Mouse (Mus musculus): ENCODE measurements around the gene Ehd2. TPM values are rescaled to one million over a fixed set of nuclear protein-coding genes. Genes with fewer than 3 reads are reported as not detected.

Ehd2 gene
- polyA plus RNA-seq, 1 experiment, result 232 TPM

DNA sequence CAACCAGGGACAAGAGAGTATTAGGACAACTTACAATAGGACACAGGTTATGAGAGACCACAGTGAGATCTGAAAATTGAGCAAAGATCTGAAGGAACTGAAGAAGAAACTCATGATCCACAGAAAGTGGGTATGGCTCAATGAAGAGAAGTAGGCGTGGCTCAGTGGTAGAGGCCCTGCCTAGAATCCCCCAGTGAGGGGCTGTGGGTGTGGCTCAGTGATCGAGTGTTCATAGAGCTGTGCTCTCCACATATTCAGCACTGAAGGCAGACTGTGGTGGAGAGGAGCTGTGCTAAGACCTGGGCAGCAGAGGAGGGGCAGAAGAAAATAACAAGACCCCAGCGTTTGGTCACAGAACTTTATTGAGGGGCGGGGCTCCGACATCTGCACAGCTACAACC is 29.9 kb downstream of the Ehd2 start:
- 73% methylated on average over 5 of the region's 5 CpGs for WGBS
- H3K4me1 ChIP-seq (ENCODE audit: control insufficient read depth, insufficient read depth, low read length), result 0 out of 2 replicates have a peak, but pooled peaks cover 3% of the 10 kb centered on the region

DNA sequence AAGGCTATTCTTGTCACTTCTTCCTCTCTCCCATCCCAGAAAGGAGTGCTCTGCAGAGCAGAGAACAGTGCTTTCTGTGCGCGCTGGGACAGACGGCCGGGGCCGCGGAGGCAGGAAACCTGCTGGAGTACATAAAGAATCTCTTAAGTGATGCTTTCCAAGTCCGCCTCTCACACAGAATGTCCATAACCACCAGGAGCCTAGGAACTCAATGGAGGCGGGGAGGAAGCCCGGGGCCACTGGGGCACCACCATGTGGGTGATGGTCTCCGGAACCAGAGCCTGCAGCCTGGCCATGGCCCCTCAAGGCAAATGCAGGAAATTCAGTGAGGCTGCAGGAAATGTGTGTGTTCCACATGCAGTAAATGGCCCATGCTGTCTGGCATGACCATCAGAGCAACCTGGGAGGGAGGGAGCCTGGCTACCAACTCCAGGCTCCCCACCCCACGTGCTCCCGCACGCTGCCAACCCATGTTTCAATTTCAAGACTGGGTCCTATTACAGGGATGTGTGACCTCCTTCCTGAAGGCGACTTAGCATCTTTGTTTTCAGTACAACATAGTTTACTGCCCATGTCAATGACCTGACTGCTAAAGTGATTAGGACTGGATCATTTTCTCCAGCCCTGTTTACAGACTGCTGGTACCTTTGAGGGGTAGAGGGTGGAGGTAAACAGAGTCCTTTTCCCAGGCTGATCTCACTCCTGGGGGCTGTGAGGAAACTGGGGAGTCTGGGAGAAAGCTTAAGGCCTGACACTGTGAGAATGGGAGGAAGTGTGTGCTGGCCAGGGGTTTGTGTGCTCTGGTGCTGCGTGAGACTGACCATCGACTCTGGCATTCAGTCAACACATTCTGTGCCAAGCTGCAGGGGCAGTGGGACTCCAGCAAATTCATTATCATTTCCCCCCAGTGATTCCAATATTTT is 33.7 kb downstream of the Ehd2 start:
- DNase-seq, result no peak
- TF ChIP-seq POLR2A (IDR thresholded peaks at IDR 0.05; ENCODE audit: borderline replicate concordance, extremely low read depth, low read depth, low read length), result no peak
- TF ChIP-seq CTCF (IDR thresholded peaks at IDR 0.05; ENCODE audit: insufficient read depth, low read length), result no peak
- 29% methylated on average over 16 of the region's 16 CpGs for WGBS

More for the DNA sequence above, 29.9 kb downstream of the Ehd2 start:
- DNase-seq, result no peak
- no peak overlapping the region for H3K4me3 ChIP-seq (replicated peaks; ENCODE audit: extremely low read depth, low read depth, low read length)
- TF ChIP-seq POLR2A (IDR thresholded peaks at IDR 0.05; ENCODE audit: borderline replicate concordance, extremely low read depth, low read depth, low read length), result no peak
- no peak for TF ChIP-seq CTCF (IDR thresholded peaks at IDR 0.05; ENCODE audit: insufficient read depth, low read length)

GRCm38 (mm10) chr7:15931635-15932034 is 35.7 kb downstream of the Ehd2 start:
- WGBS, result 30% methylated on average over 3 of the region's 3 CpGs
- TF ChIP-seq POLR2A (IDR thresholded peaks at IDR 0.05; ENCODE audit: borderline replicate concordance, extremely low read depth, low read depth, low read length) (no peak), CTCF (IDR thresholded peaks at IDR 0.05; ENCODE audit: insufficient read depth, low read length) (no peak)
- no peak for DNase-seq
- H3K4me3 ChIP-seq (replicated peaks; ENCODE audit: extremely low read depth, low read depth, low read length), result no peak overlapping the region
- H3K4me1 ChIP-seq (ENCODE audit: control insufficient read depth, insufficient read depth, low read length), result 0 out of 2 replicates have a peak, but pooled peaks cover 3% of the 10 kb centered on the region

More for the DNA sequence above, 33.7 kb downstream of the Ehd2 start:
- no peak overlapping the region for H3K4me3 ChIP-seq (replicated peaks; ENCODE audit: extremely low read depth, low read depth, low read length)
- 0 out of 2 replicates have a peak, but pooled peaks cover 3% of the 10 kb centered on the region for H3K4me1 ChIP-seq (ENCODE audit: control insufficient read depth, insufficient read depth, low read length)

DNA sequence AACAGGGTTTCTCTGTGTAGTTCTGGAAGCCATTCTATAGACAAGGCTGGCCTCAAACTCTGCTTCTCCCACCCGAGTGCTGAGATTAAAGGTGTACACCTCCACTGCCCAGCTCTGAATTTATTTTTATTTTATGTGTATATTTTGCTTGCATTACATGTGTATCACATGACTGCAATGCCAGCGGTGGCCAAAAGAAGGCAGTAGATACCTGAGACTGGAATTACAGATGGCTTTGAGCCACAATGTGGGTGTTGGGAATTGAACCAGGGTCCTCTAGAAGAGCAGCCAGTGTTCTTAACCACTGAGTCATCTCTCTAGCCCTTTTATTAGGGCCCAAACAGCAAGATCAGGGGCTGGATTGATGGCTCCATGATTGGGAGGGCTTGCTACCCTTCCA is 36.8 kb downstream of the Ehd2 start:
- H3K4me3 ChIP-seq (replicated peaks; ENCODE audit: extremely low read depth, low read depth, low read length), result no peak overlapping the region
- no peak for DNase-seq
- TF ChIP-seq CTCF (IDR thresholded peaks at IDR 0.05; ENCODE audit: insufficient read depth, low read length) (no peak), POLR2A (IDR thresholded peaks at IDR 0.05; ENCODE audit: borderline replicate concordance, extremely low read depth, low read depth, low read length) (no peak)
- 0 out of 2 replicates have a peak, but pooled peaks cover 3% of the 10 kb centered on the region for H3K4me1 ChIP-seq (ENCODE audit: control insufficient read depth, insufficient read depth, low read length)
- WGBS, result 64% methylated on average over 2 of the region's 2 CpGs

- H3K4me3 ChIP-seq (replicated peaks; ENCODE audit: extremely low read depth, low read depth, low read length), result no peak overlapping the region
- peak; percentile 96 for TF ChIP-seq CTCF (IDR thresholded peaks at IDR 0.05; ENCODE audit: insufficient read depth, low read length)
- no peak for TF ChIP-seq POLR2A (IDR thresholded peaks at IDR 0.05; ENCODE audit: borderline replicate concordance, extremely low read depth, low read depth, low read length)
- DNase-seq, result peak; percentile 72
- WGBS, result 17% methylated on average over 4 of the region's 4 CpGs
- H3K4me1 ChIP-seq (ENCODE audit: control insufficient read depth, insufficient read depth, low read length), result 0 out of 2 replicates have a peak, but pooled peaks cover 3% of the 10 kb centered on the region
These were observed 37.5 kb downstream of the Ehd2 start for GRCm38 (mm10) chr7:15929910-15930309.

DNA sequence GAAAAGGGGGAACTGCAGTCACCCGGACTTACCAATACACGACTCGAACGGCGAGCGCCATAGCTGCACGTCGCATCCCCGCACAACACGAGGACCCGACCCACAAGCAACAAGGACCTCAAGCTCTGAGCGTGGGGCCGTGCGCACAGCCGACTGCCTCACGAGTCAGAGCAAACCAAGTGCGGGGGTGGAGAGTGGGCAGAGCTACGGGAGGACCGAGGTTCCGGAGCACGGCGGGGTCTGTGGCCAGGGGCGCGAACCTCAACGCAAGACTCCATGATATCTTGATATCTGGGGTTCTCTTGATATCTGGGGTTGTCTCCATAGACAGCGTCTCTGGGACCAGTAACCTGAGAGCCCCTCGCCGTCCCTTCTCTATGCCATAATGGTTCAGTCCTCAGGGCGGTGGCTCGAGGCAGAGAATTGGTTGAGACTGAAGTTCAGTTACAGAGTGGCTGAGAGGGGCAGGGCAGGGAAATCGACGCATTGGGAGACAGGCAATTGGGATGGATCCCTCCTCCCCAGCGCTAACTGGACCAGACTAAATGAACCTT is 45.1 kb downstream of the Ehd2 start, which contains the start of gene Selenow:
Gene Selenow, minus strand, starts transcription at position 183 of the 554 bp plus-strand sequence.
- Histone ChIP-seq H3K4me1 (ENCODE audit: control insufficient read depth, insufficient read depth, low read length) (no peaks in the 10 kb centered on the region), H3K4me3 (replicated peaks; ENCODE audit: extremely low read depth, low read depth, low read length) (peak within 1 kb of the TSS; percentile 83)
- peak; percentile 90 for DNase-seq
- under 1% methylated on average over 33 of the region's 33 CpGs for WGBS
- TF ChIP-seq CTCF (IDR thresholded peaks at IDR 0.05; ENCODE audit: insufficient read depth, low read length), result no peak
- peak; percentile 95; the same call in 1 of the 2 replicates for TF ChIP-seq POLR2A (IDR thresholded peaks at IDR 0.05; ENCODE audit: borderline replicate concordance, extremely low read depth, low read depth, low read length)

- no peak for TF ChIP-seq POLR2A (IDR thresholded peaks at IDR 0.05; ENCODE audit: borderline replicate concordance, extremely low read depth, low read depth, low read length)
- TF ChIP-seq CTCF (IDR thresholded peaks at IDR 0.05; ENCODE audit: insufficient read depth, low read length), result no peak
- no peak for DNase-seq
- H3K4me3 ChIP-seq (replicated peaks; ENCODE audit: extremely low read depth, low read depth, low read length), result peak overlapping the region; percentile 83
- under 1% methylated on average over 10 of the region's 10 CpGs for WGBS
- no peaks in the 10 kb centered on the region for H3K4me1 ChIP-seq (ENCODE audit: control insufficient read depth, insufficient read depth, low read length)
These were observed 45.6 kb downstream of the Ehd2 start for GRCm38 (mm10) chr7:15921796-15922195.

- 75% methylated on average over 6 of the region's 6 CpGs for WGBS
- Histone ChIP-seq H3K4me3 (replicated peaks; ENCODE audit: extremely low read depth, low read depth, low read length) (no peak overlapping the region), H3K4me1 (ENCODE audit: control insufficient read depth, insufficient read depth, low read length) (no peaks in the 10 kb centered on the region)
- TF ChIP-seq CTCF (IDR thresholded peaks at IDR 0.05; ENCODE audit: insufficient read depth, low read length) (no peak), POLR2A (IDR thresholded peaks at IDR 0.05; ENCODE audit: borderline replicate concordance, extremely low read depth, low read depth, low read length) (no peak)
- no peak for DNase-seq
These were observed 46.6 kb downstream of the Ehd2 start for GRCm38 (mm10) chr7:15920645-15921190.

DNA sequence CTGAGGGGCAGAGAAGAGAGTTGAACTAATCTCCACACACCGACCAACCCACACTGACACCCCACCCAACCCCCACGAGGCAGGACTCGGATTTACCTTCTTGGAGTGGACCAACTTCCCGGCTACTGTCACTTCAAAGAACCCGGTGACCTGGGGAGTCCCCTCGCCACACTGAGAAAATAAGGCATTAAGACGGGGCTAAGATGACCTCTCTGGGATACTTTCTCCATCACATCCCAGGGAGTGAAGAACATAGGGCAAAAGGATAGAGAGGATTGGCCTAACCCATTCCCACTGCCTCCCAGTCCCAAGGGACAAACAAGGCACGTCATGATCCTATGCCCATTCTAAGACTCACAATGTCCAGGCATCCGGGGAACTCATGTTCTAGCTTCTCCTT is 47.4 kb downstream of the Ehd2 start:
- TF ChIP-seq POLR2A (IDR thresholded peaks at IDR 0.05; ENCODE audit: borderline replicate concordance, extremely low read depth, low read depth, low read length), result no peak
- no peak for TF ChIP-seq CTCF (IDR thresholded peaks at IDR 0.05; ENCODE audit: insufficient read depth, low read length)
- Histone ChIP-seq H3K4me1 (ENCODE audit: control insufficient read depth, insufficient read depth, low read length) (no peaks in the 10 kb centered on the region), H3K4me3 (replicated peaks; ENCODE audit: extremely low read depth, low read depth, low read length) (no peak overlapping the region)
- WGBS, result 84% methylated on average over 9 of the region's 9 CpGs
- no peak for DNase-seq
